Mouse (Mus musculus) hindbrain, embryonic 11.5 days (tissue): ENCODE results near the gene Rnf126. TPM values are rescaled to one million over a fixed set of nuclear protein-coding genes. Genes with fewer than 3 reads are reported as not detected.
"Not testable (repeated sequence)": the region's sequence is repeated elsewhere in the genome, so short reads cannot be mapped to it uniquely, and the experiment has no call there.

Experiments
- ATAC-seq: fragments of 200-750 bp; cut with Nextera tagmentation; 2 replicates; pipeline ENCODE4 v1.8.0; 2017; ENCODE audit warnings: mild to moderate bottlenecking, moderate TSS enrichment, moderate library complexity; ENCODE audit not compliant: low FRiP score
- DNase-seq: peaks from one replicate; pipeline ENCODE4 v3.0.0-alpha.2; 2015; ENCODE audit warnings: low spot score
- H3K27ac ChIP-seq: fragments of 300-500 bp; sonication (generic); 2 replicates; pipeline ENCODE4 v1.5.1; 2014; ENCODE audit warnings: mild to moderate bottlenecking, low read depth, low read length
- H3K27me3 ChIP-seq: fragments of 300-500 bp; sonication (generic); 2 replicates; pipeline ENCODE4 v1.6.1; 2014; ENCODE audit warnings: mild to moderate bottlenecking, low read length, moderate library complexity, mixed read lengths; ENCODE audit not compliant: control insufficient read depth, insufficient read depth
- H3K36me3 ChIP-seq: fragments of 300-500 bp; sonication (generic); 2 replicates; pipeline ENCODE4 v1.6.1; 2014; ENCODE audit warnings: mild to moderate bottlenecking, low read length, moderate library complexity, mixed read lengths; ENCODE audit not compliant: control insufficient read depth, insufficient read depth
- H3K4me1 ChIP-seq: fragments of 300-500 bp; sonication (generic); replicated peaks from 2 replicates; pipeline ENCODE4 v1.6.1; 2014; ENCODE audit warnings: low read length, mixed read lengths; ENCODE audit not compliant: control insufficient read depth, insufficient read depth
- H3K4me2 ChIP-seq: fragments of 300-500 bp; sonication (generic); replicated peaks from 2 replicates; pipeline ENCODE4 v1.6.1; 2014; ENCODE audit warnings: mild to moderate bottlenecking, low read depth, low read length
- H3K4me3 ChIP-seq: fragments of 300-500 bp; sonication (generic); 2 replicates; pipeline ENCODE4 v1.5.1; 2014; ENCODE audit warnings: low read depth, low read length
- H3K9ac ChIP-seq: fragments of 300-500 bp; sonication (generic); 2 replicates; pipeline ENCODE4 v1.6.1; 2014; ENCODE audit warnings: low read depth, low read length
- H3K9me3 ChIP-seq: fragments of 300-500 bp; sonication (generic); 2 replicates; pipeline ENCODE4 v1.6.1; 2016; ENCODE audit warnings: low read length; ENCODE audit not compliant: control insufficient read depth
- WGBS: fragments of 180-500 bp; shearing (Covaris S2); extraction: QIAGEN DNeasy Blood & Tissue Kit; methylation state at CpG from one replicate; pipeline ENCODE4 v1.1.7; 2014; 5-methylcytosine and 5-hydroxymethylcytosine counted together
- polyA plus RNA-seq: library from polyadenylated mRNA; unstranded; fragments of >200 nt; fragmentation: Nextera tagmentation; extraction: Ambion mirVana; gene quantifications from 2 replicates; pipeline ENCODE4 v1.2.1, GENCODE M21; 2014

Rnf126 gene
- polyA plus RNA-seq, 1 experiment from 2014 or later = 79.4 TPM

- Histone ChIP-seq H3K36me3 (peaks cover 10% of the 10 kb centered on the region; the same call in 1 of the 2 replicates), H3K9ac (peak overlapping the region; percentile 96; the same call in 1 of the 2 replicates)
- ATAC-seq = no peak
These were observed 1.5 kb downstream of the Rnf126 start for GRCm38 (mm10) chr10:79765228-79765745.

GRCm38 (mm10) chr10:79764234-79764633 is 2.5 kb downstream of the Rnf126 start:
- Histone ChIP-seq H3K4me2 (no peak overlapping the region), H3K27me3 (no peaks in the 10 kb centered on the region), H3K27ac (no peak overlapping the region), H3K4me3 (no peak overlapping the region), H3K9ac (no peak overlapping the region), H3K4me1 (peaks cover 12% of the 10 kb centered on the region), H3K9me3 (no peaks in the 10 kb centered on the region), H3K36me3 (peaks cover 10% of the 10 kb centered on the region; the same call in 1 of the 2 replicates)
- DNase-seq = no peak
- no peak for ATAC-seq
- WGBS = 89% methylated on average over 7 of the region's 7 CpGs

More at GRCm38 (mm10) chr10:79765228-79765745, 1.5 kb downstream of the Rnf126 start:
- Histone ChIP-seq H3K27me3 (no peaks in the 10 kb centered on the region), H3K4me1 (peaks cover 12% of the 10 kb centered on the region), H3K9me3 (no peaks in the 10 kb centered on the region), H3K4me2 (peak overlapping the region; percentile 75), H3K27ac (no peak overlapping the region), H3K4me3 (peak overlapping the region; percentile 91; the same call in 1 of the 2 replicates)
- no peak for DNase-seq
- 60% methylated on average over 2 of the region's 2 CpGs for WGBS

GRCm38 (mm10) chr10:79762875-79763274 is 3.9 kb downstream of the Rnf126 start:
- no peaks in the 10 kb centered on the region for H3K27me3 ChIP-seq
- H3K4me3 ChIP-seq = no peak overlapping the region
- no peak for DNase-seq
- 88% methylated on average over 3 of the region's 3 CpGs for WGBS
- no peak overlapping the region for H3K27ac ChIP-seq
- no peaks in the 10 kb centered on the region for H3K9me3 ChIP-seq
- peaks cover 15% of the 10 kb centered on the region for H3K36me3 ChIP-seq
- ATAC-seq = no peak
- H3K9ac ChIP-seq = no peak overlapping the region
- H3K4me1 ChIP-seq = peaks cover 9% of the 10 kb centered on the region
- no peak overlapping the region for H3K4me2 ChIP-seq

GRCm38 (mm10) chr10:79760603-79761143 is 6.1 kb downstream of the Rnf126 start:
- no peak overlapping the region for H3K4me2 ChIP-seq
- no peaks in the 10 kb centered on the region for H3K27me3 ChIP-seq
- 96% methylated on average over 11 of the region's 11 CpGs for WGBS
- ATAC-seq (no peak), DNase-seq (no peak)
- no peaks in the 10 kb centered on the region for H3K9me3 ChIP-seq
- H3K36me3 ChIP-seq = peaks cover 15% of the 10 kb centered on the region
- peaks cover 5% of the 10 kb centered on the region for H3K4me1 ChIP-seq
- no peak overlapping the region for H3K9ac ChIP-seq
- no peak overlapping the region for H3K4me3 ChIP-seq
- no peak overlapping the region for H3K27ac ChIP-seq

- peaks cover 15% of the 10 kb centered on the region for H3K36me3 ChIP-seq
- not testable (repeated sequence) for H3K9me3 ChIP-seq, H3K4me1 ChIP-seq, H3K9ac ChIP-seq, H3K27ac ChIP-seq, ATAC-seq, DNase-seq, H3K4me2 ChIP-seq, H3K27me3 ChIP-seq, H3K4me3 ChIP-seq
- 100% methylated on average over 1 of the region's 1 CpGs for WGBS
These were observed 7.1 kb downstream of the Rnf126 start for GRCm38 (mm10) chr10:79759675-79760074.

GRCm38 (mm10) chr10:79756660-79757059 is 10.1 kb downstream of the Rnf126 start:
- DNase-seq (no peak), ATAC-seq (no peak)
- H3K36me3 ChIP-seq = peaks cover 15% of the 10 kb centered on the region
- no peak overlapping the region for H3K4me3 ChIP-seq
- H3K27me3 ChIP-seq = no peaks in the 10 kb centered on the region
- H3K4me1 ChIP-seq = 0 out of 2 replicates have a peak, but pooled peaks cover 2% of the 10 kb centered on the region
- H3K9me3 ChIP-seq = no peaks in the 10 kb centered on the region
- no peak overlapping the region for H3K27ac ChIP-seq
- WGBS = 90% methylated on average over 24 of the region's 24 CpGs
- H3K9ac ChIP-seq = no peak overlapping the region
- H3K4me2 ChIP-seq = no peak overlapping the region

GRCm38 (mm10) chr10:79755854-79756253 is 10.9 kb downstream of the Rnf126 start:
- no peak for DNase-seq
- 74% methylated on average over 3 of the region's 3 CpGs for WGBS

GRCm38 (mm10) chr10:79754856-79755516 is 11.8 kb downstream of the Rnf126 start, which contains the start of gene Fgf22:
TSS of gene Fgf22 (plus strand) at chr10:79755076.
- H3K4me3 ChIP-seq = peak within 1 kb of the TSS; percentile 29
- DNase-seq = peak; percentile 82
- H3K4me1 ChIP-seq = 0 out of 2 replicates have a peak, but pooled peaks cover 2% of the 10 kb centered on the region
- peak within 1 kb of the TSS; percentile 53 for H3K9ac ChIP-seq
- no peaks in the 10 kb centered on the region for H3K9me3 ChIP-seq
- peak within 1 kb of the TSS; percentile 71 for H3K4me2 ChIP-seq
- ATAC-seq = peak; percentile 88
- H3K36me3 ChIP-seq = peaks cover 5% of the 10 kb centered on the region
- WGBS = 1% methylated on average over 36 of the region's 36 CpGs
- H3K27me3 ChIP-seq = no peaks in the 10 kb centered on the region
- no peak within 1 kb of the TSS for H3K27ac ChIP-seq

More at GRCm38 (mm10) chr10:79755854-79756253, 10.9 kb downstream of the Rnf126 start:
- no peak overlapping the region for H3K4me3 ChIP-seq
- peaks cover 9% of the 10 kb centered on the region for H3K36me3 ChIP-seq
- H3K27ac ChIP-seq = no peak overlapping the region
- no peaks in the 10 kb centered on the region for H3K27me3 ChIP-seq
- no peak overlapping the region for H3K4me2 ChIP-seq
- H3K4me1 ChIP-seq = 0 out of 2 replicates have a peak, but pooled peaks cover 2% of the 10 kb centered on the region
- no peak for ATAC-seq
- H3K9me3 ChIP-seq = no peaks in the 10 kb centered on the region
- H3K9ac ChIP-seq = no peak overlapping the region
